Mouse (Mus musculus) limb, embryonic 10.5 days (tissue): ENCODE data around the gene Tmem171. TPM values are rescaled to one million over a fixed set of nuclear protein-coding genes. Genes with fewer than 3 reads are reported as not detected.

ENCODE experiments used
- DNase-seq: peaks from one replicate; pipeline ENCODE4 v3.0.0-alpha.2; 2017; ENCODE audit warnings: low spot score
- H3K27ac ChIP-seq: fragments of 300-500 bp; sonication (generic); 2 replicates; pipeline ENCODE4 v1.5.1; 2016; ENCODE audit warnings: mild to moderate bottlenecking
- H3K27me3 ChIP-seq: fragments of 300-500 bp; sonication (generic); 2 replicates; pipeline ENCODE4 v1.6.1; 2016; ENCODE audit warnings: low read depth, mild to moderate bottlenecking; ENCODE audit not compliant: poor library complexity, severe bottlenecking
- H3K36me3 ChIP-seq: fragments of 300-500 bp; sonication (generic); 2 replicates; pipeline ENCODE4 v1.6.1; 2016; ENCODE audit warnings: mild to moderate bottlenecking, moderate library complexity
- H3K4me1 ChIP-seq: fragments of 300-500 bp; sonication (generic); 2 replicates; pipeline ENCODE4 v1.6.1; 2016
- H3K4me3 ChIP-seq: fragments of 300-500 bp; sonication (generic); 2 replicates; pipeline ENCODE4 v1.5.1; 2016; ENCODE audit warnings: mild to moderate bottlenecking, moderate library complexity
- H3K9me3 ChIP-seq: fragments of 300-500 bp; sonication (generic); replicated peaks from 2 replicates; pipeline ENCODE4 v1.6.1; 2016; ENCODE audit warnings: mild to moderate bottlenecking
- WGBS: fragments of 180-500 bp; shearing (Covaris S2); methylation state at CpG from one replicate; pipeline ENCODE4 v1.1.7; 2016; 5-methylcytosine and 5-hydroxymethylcytosine counted together
- polyA plus RNA-seq: library from polyadenylated mRNA; unstranded; fragments of >200 nt; fragmentation: Nextera tagmentation; extraction: Ambion mirVana; gene quantifications from 2 replicates; pipeline ENCODE4 v1.2.1, GENCODE M21; 2016

Tmem171 gene
- polyA plus RNA-seq = not detected in 2 replicates

DNA sequence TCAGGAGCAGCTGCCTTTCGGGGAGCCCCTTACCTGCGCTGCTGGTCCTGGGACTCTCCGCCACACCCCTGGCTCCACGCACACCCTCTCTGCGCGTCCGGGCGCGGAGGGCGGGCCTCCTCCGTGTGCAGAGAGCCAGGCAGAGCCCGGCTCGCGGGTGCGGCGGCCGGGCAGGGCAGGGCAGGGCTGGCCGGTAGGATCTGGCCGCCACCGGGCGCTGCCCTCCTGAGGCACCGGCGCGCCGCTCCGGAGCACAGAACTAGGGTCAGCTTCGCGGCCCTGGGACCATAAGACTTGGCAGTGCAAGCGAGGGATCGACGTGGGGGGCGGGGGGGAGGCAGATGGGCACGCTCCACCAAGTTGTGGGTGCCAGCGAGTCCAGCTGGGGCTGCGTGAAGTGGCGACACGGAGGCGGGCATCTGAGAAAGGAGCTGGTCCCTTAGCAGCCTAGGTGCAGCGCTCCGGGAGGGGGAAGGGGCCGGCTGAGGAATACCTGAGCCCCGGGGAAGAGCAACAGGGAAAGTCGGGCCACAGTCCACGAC is at the start of gene Tmem171:
Tmem171 (minus strand) TSS at position 62 of the 542 bp plus-strand sequence.
- DNase-seq = peak; percentile 52
- no peaks in the 10 kb centered on the region for H3K9me3 ChIP-seq
- WGBS = 4% methylated on average over 44 of the region's 44 CpGs
- peaks cover 23% of the 10 kb centered on the region for H3K4me1 ChIP-seq
- H3K27ac ChIP-seq = peak within 1 kb of the TSS; percentile 61
- peak within 1 kb of the TSS; percentile 51 for H3K4me3 ChIP-seq
- H3K27me3 ChIP-seq = peaks cover 78% of the 10 kb centered on the region
- H3K36me3 ChIP-seq = no peaks in the 10 kb centered on the region

- DNase-seq = no peak
- Histone ChIP-seq H3K36me3 (peaks cover 75% of the 10 kb centered on the region), H3K27me3 (no peaks in the 10 kb centered on the region), H3K4me3 (no peak overlapping the region), H3K4me1 (no peaks in the 10 kb centered on the region), H3K27ac (no peak overlapping the region), H3K9me3 (no peaks in the 10 kb centered on the region)
Measured at GRCm38 (mm10) chr13:98743829-98744228, 49.2 kb upstream of the Tmem171 start.

DNA sequence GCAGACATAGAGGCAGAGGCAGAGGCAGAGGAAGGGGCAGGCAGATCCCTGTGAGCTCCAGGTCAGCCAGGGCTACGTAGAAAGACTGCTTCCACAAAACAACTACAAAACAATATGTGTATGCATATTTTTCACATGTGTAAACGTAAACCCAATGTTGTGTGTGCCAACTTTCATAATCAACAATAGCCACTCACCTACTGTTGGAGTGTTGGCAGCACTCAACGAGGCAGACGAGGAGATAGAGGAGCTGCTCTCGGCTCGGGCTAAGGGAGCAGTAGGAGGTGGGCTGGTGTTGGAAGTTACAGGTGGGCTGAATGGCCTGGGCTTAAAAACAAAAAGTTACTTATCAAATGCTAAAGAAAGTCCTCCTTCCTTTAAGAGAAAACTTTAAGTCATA is 48.6 kb upstream of the Tmem171 start:
- H3K36me3 ChIP-seq = peaks cover 73% of the 10 kb centered on the region
- no peak overlapping the region for H3K4me3 ChIP-seq
- no peaks in the 10 kb centered on the region for H3K9me3 ChIP-seq
- 95% methylated on average over 6 of the region's 6 CpGs for WGBS
- no peak for DNase-seq
- no peaks in the 10 kb centered on the region for H3K27me3 ChIP-seq
- no peaks in the 10 kb centered on the region for H3K4me1 ChIP-seq
- H3K27ac ChIP-seq = no peak overlapping the region

GRCm38 (mm10) chr13:98738213-98738612 is 43.6 kb upstream of the Tmem171 start:
- Histone ChIP-seq H3K4me1 (no peaks in the 10 kb centered on the region), H3K4me3 (no peak overlapping the region), H3K36me3 (peaks cover 54% of the 10 kb centered on the region), H3K27me3 (no peaks in the 10 kb centered on the region), H3K9me3 (no peaks in the 10 kb centered on the region), H3K27ac (no peak overlapping the region)
- 96% methylated on average over 2 of the region's 2 CpGs for WGBS
- no peak for DNase-seq

GRCm38 (mm10) chr13:98733292-98733691 is 38.7 kb upstream of the Tmem171 start:
- no peaks in the 10 kb centered on the region for H3K9me3 ChIP-seq
- DNase-seq = no peak
- H3K4me3 ChIP-seq = no peak overlapping the region
- peaks cover 69% of the 10 kb centered on the region for H3K36me3 ChIP-seq
- H3K27me3 ChIP-seq = no peaks in the 10 kb centered on the region
- H3K27ac ChIP-seq = no peak overlapping the region
- WGBS = 72% methylated on average over 3 of the region's 3 CpGs
- no peaks in the 10 kb centered on the region for H3K4me1 ChIP-seq

DNA sequence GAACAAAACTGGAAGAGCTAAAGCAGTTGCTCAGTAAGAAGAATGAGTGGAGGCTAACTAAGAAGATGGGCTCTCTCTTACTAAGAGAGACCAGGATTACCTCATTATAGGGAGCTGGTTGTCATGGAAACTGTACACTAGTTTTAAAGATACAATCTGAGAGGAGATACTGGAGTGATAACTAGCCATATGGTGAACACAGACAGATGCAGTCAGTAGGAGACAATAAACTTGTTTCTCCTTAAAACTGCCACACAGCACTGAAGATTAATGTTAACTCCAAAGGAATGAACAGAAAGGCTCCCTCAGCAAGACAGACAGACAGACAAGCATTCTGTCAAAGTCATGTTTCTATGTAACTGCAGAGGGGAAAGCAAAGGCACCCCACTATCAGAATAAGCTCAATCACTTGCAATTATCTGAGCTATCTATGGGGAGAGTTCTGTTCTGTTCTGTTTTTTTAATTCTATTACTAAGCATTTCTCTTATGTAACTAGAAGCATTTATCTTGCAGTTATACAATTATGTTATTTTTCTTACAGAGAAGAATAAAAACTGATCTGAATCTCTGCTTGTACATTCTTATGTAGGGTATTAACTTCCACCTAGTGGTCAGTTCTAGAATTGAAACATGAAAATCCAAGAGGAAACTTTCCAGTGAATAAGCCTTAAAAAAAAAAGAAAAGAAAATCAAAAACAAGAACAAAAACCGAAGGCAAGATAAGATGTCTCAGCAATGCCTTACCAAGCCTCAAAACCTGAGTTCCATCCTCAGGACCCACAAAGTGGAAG is 34.8 kb upstream of the Tmem171 start:
- no peaks in the 10 kb centered on the region for H3K4me1 ChIP-seq
- no peaks in the 10 kb centered on the region for H3K27me3 ChIP-seq
- no peaks in the 10 kb centered on the region for H3K9me3 ChIP-seq
- peaks cover 88% of the 10 kb centered on the region for H3K36me3 ChIP-seq
- WGBS = 72% methylated on average over 1 of the region's 1 CpGs
- no peak for DNase-seq
- H3K27ac ChIP-seq = no peak overlapping the region
- H3K4me3 ChIP-seq = no peak overlapping the region

GRCm38 (mm10) chr13:98726494-98726893 is 31.9 kb upstream of the Tmem171 start:
- 64% methylated on average over 4 of the region's 4 CpGs for WGBS
- no peak overlapping the region for H3K27ac ChIP-seq
- no peaks in the 10 kb centered on the region for H3K9me3 ChIP-seq
- no peaks in the 10 kb centered on the region for H3K27me3 ChIP-seq
- H3K4me1 ChIP-seq = 0 out of 2 replicates have a peak, but pooled peaks cover 2% of the 10 kb centered on the region
- DNase-seq = no peak
- H3K36me3 ChIP-seq = peaks cover 73% of the 10 kb centered on the region
- H3K4me3 ChIP-seq = no peak overlapping the region

GRCm38 (mm10) chr13:98723430-98723829 is 28.8 kb upstream of the Tmem171 start:
- peaks cover 50% of the 10 kb centered on the region for H3K36me3 ChIP-seq
- 0 out of 2 replicates have a peak, but pooled peaks cover 2% of the 10 kb centered on the region for H3K4me1 ChIP-seq
- H3K27ac ChIP-seq = no peak overlapping the region
- H3K4me3 ChIP-seq = no peak overlapping the region
- no peak for DNase-seq
- WGBS = 69% methylated on average over 1 of the region's 1 CpGs
- H3K27me3 ChIP-seq = no peaks in the 10 kb centered on the region
- no peaks in the 10 kb centered on the region for H3K9me3 ChIP-seq

- 0 out of 2 replicates have a peak, but pooled peaks cover 2% of the 10 kb centered on the region for H3K4me1 ChIP-seq
- DNase-seq = no peak
- H3K27ac ChIP-seq = no peak overlapping the region
- H3K9me3 ChIP-seq = no peaks in the 10 kb centered on the region
- H3K27me3 ChIP-seq = no peaks in the 10 kb centered on the region
- peaks cover 39% of the 10 kb centered on the region for H3K36me3 ChIP-seq
- H3K4me3 ChIP-seq = no peak overlapping the region
- whole genome bisulfite sequencing = 67% methylated on average over 1 of the region's 1 CpGs
Measured at GRCm38 (mm10) chr13:98722296-98722695, 27.7 kb upstream of the Tmem171 start.

- 93% methylated on average over 8 of the region's 8 CpGs for WGBS
- 0 out of 2 replicates have a peak, but pooled peaks cover 2% of the 10 kb centered on the region for H3K36me3 ChIP-seq
- no peak overlapping the region for H3K4me3 ChIP-seq
- no peaks in the 10 kb centered on the region for H3K4me1 ChIP-seq
- H3K9me3 ChIP-seq = no peaks in the 10 kb centered on the region
- no peak overlapping the region for H3K27ac ChIP-seq
- H3K27me3 ChIP-seq = no peaks in the 10 kb centered on the region
- DNase-seq = no peak
Measured at GRCm38 (mm10) chr13:98716176-98716575, 21.5 kb upstream of the Tmem171 start.

DNA sequence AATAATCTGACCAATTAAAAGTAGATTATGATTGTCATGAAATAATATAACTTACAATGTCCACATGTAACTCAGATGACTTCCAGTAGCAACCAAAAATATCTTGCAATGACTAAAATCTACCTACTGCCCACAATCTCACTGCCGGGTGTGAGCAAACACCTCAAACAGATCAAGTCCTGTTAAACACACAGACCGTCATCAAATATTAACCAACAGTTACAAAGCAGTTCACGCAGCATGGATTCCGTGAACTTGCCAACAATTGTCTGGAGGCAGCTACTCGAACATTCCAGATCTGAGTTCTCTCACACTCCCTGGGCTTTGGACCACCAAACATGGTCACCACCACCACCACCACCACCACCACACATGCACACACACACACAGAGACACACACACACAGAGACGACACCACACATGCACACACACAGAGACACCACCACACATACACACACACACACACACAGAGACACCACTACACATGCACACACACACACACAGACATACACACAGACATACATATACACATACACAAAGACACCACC is 20.9 kb upstream of the Tmem171 start:
- H3K4me1 ChIP-seq = no peaks in the 10 kb centered on the region
- H3K27ac ChIP-seq = no peak overlapping the region
- no peaks in the 10 kb centered on the region for H3K27me3 ChIP-seq
- 91% methylated on average over 6 of the region's 6 CpGs for WGBS
- peak; percentile 26 for DNase-seq
- no peak overlapping the region for H3K4me3 ChIP-seq
- H3K9me3 ChIP-seq = no peaks in the 10 kb centered on the region
- no peaks in the 10 kb centered on the region for H3K36me3 ChIP-seq

GRCm38 (mm10) chr13:98710655-98711054 is 16.0 kb upstream of the Tmem171 start:
- WGBS = 92% methylated on average over 1 of the region's 1 CpGs
- H3K27ac ChIP-seq = no peak overlapping the region
- H3K9me3 ChIP-seq = no peaks in the 10 kb centered on the region
- no peak for DNase-seq
- H3K4me3 ChIP-seq = no peak overlapping the region
- H3K4me1 ChIP-seq = no peaks in the 10 kb centered on the region
- no peaks in the 10 kb centered on the region for H3K27me3 ChIP-seq
- H3K36me3 ChIP-seq = no peaks in the 10 kb centered on the region

DNA sequence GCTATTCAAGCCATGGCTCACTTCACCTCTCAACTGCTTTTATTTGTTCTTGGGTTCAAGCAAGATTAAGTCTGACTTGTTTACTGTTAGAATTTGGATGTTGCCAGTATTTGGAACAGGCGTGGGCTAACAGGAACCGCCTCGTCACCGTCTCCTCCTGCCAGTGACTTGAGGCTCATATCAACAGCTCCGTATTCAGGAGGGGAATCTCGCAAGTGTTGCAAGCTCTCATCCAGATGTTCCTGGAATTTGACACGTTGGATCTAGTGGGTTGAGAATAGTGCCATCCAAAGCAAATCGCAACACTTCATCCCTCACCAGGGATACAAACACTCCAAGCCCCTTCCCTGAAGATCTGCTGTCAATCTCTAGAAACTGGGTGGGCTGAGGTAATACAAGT is 15.6 kb upstream of the Tmem171 start:
- DNase-seq = no peak
- Histone ChIP-seq H3K27ac (no peak overlapping the region), H3K4me1 (no peaks in the 10 kb centered on the region), H3K27me3 (no peaks in the 10 kb centered on the region), H3K9me3 (no peaks in the 10 kb centered on the region), H3K36me3 (no peaks in the 10 kb centered on the region), H3K4me3 (no peak overlapping the region)
- WGBS = 77% methylated on average over 8 of the region's 8 CpGs
